Mouse (Mus musculus) heart, adult 11 months (tissue): ENCODE data around the gene Gm13698.
"Not testable (repeated sequence)": the region's sequence is repeated elsewhere in the genome, so short reads cannot be mapped to it uniquely, and the experiment has no call there.

Experiments used
- DNase-seq: peaks from one replicate; pipeline ENCODE4 v3.0.0; 2022

Gene Gm13698

DNA sequence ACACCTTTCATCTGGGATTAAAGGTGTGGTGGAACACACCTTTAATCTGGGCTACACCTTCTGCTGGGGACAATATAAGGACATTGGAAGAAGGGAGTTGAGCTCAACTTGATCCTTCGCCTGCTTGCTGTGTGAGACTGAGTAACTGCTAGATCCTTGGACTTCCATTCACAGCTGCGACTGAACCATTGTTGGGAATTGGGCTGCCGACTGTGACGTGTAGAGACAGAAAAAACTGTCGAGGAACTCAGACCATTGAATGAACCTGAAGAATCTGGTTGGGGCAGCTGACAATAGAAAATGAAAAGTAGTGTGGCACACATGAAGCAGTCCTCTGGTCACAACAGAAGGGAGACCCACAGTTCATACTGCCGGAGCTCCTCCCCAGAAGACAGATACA, at the start of gene Gm13698:
Gm13698 (plus strand) TSS at position 301 of the 400 bp plus-strand sequence.
- DNase-seq: not testable (repeated sequence)

DNA sequence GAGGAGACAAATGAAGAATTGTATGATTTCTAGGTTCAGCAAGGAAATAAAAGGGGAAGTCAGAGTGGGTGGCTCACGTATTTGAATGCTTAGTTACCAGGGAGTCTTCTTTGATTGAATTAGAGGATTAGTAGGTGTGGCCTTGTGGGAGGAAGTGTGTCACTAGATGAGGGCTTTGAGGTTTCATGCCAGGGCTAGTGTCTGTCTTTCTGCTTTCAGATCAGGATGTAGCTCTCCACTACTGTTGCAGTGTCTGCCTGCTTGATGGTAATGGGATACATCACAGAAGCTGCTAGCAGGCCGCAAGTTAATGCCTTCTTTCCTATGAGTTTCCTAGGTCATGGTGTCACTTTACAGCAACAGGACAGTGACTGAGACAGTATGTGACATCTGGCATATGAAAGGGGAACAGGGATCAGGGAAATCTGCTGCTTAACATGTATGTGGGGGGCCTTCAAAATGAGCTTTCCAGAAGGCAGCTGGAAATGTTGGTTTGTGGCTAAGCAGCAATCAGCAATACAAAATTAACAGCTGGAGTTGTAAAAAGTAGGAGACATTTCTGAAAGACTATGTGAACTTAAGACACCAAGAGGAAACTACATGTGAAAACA, 25.9 kb upstream of the Gm13698 start:
- DNase-seq: no peak

DNA sequence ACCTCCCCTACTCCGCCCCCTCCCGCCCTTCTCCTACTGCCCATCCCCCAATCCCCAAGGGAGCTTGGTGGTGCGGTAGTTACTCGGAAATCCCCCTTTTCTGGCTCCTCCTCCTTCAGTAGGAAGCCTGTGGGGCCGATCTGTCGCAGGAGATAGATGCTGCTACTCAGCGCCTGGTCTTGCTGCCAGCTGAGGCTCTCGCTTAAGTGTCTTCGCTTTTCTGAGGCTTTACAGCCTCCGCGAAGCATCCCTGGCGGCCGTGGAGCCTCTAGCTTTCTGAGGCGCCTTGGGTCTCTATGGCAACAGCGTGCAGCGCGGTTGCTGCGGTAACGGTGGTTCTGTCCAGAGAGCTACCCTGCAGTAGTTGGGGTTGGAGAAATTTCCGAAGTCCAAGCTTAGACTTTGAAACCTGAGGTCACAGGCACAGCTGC, 14.5 kb upstream of the Gm13698 start, which contains the start of gene Zswim2:
Zswim2 (minus strand) TSS at position 298 of the 431 bp plus-strand sequence.
- peak; percentile 92 for DNase-seq

DNA sequence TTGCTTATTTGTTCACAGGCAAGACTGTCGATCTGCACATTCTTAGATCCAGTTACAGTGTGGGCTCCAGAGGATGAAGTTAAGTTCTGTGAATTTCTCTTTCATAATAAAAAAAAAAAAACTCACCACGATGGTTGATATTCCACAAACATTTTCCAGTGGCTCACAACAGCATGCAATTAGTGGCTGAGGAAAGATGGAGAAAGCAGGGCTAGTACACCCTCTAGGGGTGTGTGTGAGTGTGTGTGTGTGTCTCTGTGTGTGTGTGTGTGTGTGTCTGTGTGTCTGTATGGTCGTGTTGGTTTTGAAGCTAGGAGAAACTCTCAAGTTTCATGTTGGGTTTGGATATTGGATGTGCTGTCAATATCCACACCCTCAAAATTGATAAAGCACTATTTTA, 14.1 kb upstream of the Gm13698 start:
- no peak for DNase-seq

DNA sequence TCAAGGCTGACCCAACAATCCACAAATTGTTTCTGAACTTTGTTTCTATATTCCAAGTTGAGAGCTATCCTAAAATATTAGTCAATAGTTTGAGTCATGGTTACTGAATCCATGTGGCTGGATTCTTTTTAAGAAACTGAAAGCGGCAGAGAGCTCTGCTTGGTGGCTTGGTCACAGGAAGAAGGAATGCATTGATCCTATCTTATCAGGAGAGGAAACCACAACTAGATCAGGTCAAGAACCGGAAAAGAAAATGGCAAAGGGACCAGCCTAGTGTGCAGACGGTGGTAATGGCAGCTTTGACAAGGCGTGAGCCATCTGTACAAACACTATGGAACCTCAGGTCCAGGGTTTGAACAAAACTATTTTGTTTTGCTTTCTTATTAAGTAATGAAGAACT, 13.7 kb upstream of the Gm13698 start:
- peak; percentile 55 for DNase-seq

DNA sequence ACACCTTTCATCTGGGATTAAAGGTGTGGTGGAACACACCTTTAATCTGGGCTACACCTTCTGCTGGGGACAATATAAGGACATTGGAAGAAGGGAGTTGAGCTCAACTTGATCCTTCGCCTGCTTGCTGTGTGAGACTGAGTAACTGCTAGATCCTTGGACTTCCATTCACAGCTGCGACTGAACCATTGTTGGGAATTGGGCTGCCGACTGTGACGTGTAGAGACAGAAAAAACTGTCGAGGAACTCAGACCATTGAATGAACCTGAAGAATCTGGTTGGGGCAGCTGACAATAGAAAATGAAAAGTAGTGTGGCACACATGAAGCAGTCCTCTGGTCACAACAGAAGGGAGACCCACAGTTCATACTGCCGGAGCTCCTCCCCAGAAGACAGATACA, 5.7 kb downstream of the Gm13698 start, which contains the start of gene Gm13693:
Gm13693 (plus strand) TSS at position 301 of the 400 bp plus-strand sequence.
- not testable (repeated sequence) for DNase-seq

DNA sequence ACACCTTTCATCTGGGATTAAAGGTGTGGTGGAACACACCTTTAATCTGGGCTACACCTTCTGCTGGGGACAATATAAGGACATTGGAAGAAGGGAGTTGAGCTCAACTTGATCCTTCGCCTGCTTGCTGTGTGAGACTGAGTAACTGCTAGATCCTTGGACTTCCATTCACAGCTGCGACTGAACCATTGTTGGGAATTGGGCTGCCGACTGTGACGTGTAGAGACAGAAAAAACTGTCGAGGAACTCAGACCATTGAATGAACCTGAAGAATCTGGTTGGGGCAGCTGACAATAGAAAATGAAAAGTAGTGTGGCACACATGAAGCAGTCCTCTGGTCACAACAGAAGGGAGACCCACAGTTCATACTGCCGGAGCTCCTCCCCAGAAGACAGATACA, 11.5 kb downstream of the Gm13698 start, which contains the start of gene Gm13695:
Gm13695 (plus strand) TSS at position 301 of the 400 bp plus-strand sequence.
- not testable (repeated sequence) for DNase-seq

DNA sequence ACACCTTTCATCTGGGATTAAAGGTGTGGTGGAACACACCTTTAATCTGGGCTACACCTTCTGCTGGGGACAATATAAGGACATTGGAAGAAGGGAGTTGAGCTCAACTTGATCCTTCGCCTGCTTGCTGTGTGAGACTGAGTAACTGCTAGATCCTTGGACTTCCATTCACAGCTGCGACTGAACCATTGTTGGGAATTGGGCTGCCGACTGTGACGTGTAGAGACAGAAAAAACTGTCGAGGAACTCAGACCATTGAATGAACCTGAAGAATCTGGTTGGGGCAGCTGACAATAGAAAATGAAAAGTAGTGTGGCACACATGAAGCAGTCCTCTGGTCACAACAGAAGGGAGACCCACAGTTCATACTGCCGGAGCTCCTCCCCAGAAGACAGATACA, 17.3 kb downstream of the Gm13698 start, which contains the start of gene Gm13696:
Gm13696 (plus strand) TSS at position 301 of the 400 bp plus-strand sequence.
- not testable (repeated sequence) for DNase-seq

DNA sequence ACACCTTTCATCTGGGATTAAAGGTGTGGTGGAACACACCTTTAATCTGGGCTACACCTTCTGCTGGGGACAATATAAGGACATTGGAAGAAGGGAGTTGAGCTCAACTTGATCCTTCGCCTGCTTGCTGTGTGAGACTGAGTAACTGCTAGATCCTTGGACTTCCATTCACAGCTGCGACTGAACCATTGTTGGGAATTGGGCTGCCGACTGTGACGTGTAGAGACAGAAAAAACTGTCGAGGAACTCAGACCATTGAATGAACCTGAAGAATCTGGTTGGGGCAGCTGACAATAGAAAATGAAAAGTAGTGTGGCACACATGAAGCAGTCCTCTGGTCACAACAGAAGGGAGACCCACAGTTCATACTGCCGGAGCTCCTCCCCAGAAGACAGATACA, 23.1 kb downstream of the Gm13698 start, which contains the start of gene Gm13694:
Gm13694 (plus strand) TSS at position 301 of the 400 bp plus-strand sequence.
- not testable (repeated sequence) for DNase-seq

DNA sequence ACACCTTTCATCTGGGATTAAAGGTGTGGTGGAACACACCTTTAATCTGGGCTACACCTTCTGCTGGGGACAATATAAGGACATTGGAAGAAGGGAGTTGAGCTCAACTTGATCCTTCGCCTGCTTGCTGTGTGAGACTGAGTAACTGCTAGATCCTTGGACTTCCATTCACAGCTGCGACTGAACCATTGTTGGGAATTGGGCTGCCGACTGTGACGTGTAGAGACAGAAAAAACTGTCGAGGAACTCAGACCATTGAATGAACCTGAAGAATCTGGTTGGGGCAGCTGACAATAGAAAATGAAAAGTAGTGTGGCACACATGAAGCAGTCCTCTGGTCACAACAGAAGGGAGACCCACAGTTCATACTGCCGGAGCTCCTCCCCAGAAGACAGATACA, 28.9 kb downstream of the Gm13698 start, which contains the start of gene Gm13697:
Gm13697 (plus strand) TSS at position 301 of the 400 bp plus-strand sequence.
- DNase-seq: not testable (repeated sequence)

DNA sequence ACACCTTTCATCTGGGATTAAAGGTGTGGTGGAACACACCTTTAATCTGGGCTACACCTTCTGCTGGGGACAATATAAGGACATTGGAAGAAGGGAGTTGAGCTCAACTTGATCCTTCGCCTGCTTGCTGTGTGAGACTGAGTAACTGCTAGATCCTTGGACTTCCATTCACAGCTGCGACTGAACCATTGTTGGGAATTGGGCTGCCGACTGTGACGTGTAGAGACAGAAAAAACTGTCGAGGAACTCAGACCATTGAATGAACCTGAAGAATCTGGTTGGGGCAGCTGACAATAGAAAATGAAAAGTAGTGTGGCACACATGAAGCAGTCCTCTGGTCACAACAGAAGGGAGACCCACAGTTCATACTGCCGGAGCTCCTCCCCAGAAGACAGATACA, 34.8 kb downstream of the Gm13698 start, which contains the start of gene Gm13691:
Gm13691 (plus strand) TSS at position 301 of the 400 bp plus-strand sequence.
- not testable (repeated sequence) for DNase-seq

DNA sequence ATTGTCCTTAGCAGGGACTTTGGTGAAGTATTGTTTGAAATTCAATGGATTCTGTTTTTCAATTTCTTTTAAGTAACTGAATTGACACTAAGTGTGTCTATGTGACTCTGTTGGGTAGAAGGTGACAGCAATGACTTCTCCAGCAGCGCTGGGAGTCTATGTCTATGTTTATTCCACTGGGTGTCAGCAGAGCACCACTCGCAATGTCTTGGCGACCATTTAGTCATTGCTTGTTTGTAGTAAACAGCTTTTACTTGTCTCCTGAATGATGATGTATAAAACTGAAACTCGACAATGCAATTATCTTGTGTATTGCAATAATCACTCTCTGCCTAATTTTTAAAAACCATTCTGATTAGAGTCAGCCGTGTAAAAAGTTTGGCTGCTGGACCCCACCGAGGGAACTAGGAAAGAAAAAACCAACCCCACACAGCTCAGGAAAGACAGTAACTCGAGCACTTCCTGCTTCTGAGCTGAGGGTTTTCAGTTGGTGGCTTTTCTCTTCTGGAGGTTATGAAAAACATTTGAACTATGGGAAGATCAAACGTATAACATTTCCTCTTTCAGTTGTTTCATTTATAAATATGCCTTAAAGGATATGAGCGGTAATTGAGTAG, 38.3 kb downstream of the Gm13698 start:
- DNase-seq: not testable (repeated sequence)

DNA sequence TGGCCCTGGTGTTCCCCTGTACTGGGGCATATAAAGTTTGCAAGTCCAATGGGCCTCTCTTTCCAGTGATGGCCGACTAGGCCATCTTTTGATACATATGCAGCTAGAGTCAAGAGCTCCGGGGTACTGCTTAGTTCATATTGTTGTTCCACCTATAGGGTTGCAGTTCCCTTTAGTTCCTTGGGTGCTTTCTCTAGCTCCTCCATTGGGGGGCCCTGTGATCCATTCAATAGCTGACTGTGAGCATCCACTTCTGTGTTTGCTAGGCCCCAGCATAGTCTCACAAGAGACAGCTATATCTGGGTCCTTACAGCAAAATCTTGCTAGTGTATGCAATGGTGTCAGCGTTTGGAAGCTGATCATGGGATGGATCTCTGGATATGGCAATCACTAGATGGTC, 39.0 kb downstream of the Gm13698 start:
- DNase-seq: not testable (repeated sequence)
